Mouse (Mus musculus): ENCODE measurements around the gene Ddx55.

Gene Ddx55

GRCm38 (mm10) chr5:124610965-124611364 is 58.3 kb downstream of the Ddx55 start:
- DNase-seq (ENCODE audit: low spot score in 2 of 2), result no peak

- no peak for DNase-seq (ENCODE audit: low spot score in 2 of 2)
These were observed 62.0 kb downstream of the Ddx55 start for GRCm38 (mm10) chr5:124614709-124615108.

- no peak for DNase-seq (ENCODE audit: low spot score in 2 of 2)
These were observed 66.0 kb downstream of the Ddx55 start for GRCm38 (mm10) chr5:124618711-124619110.
